Mouse (Mus musculus) megakaryocyte progenitor cell, adult 5-6 weeks (primary cell): Measurements from ENCODE around the gene Col4a2. TPM values are rescaled to one million over a fixed set of nuclear protein-coding genes. Genes with fewer than 3 reads are reported as not detected.
A peak's percentile ranks its signal among the peaks of the same experiment; 100 is the strongest.

Experiments
- ATAC-seq: replicated peaks from 2 replicates; pipeline ENCODE4 v1.8.0; 2016; ENCODE audit warnings: mild to moderate bottlenecking, moderate TSS enrichment, inconsistent platforms; ENCODE audit not compliant: poor library complexity
- total RNA-seq, 2 experiments: library from RNA; stranded (forward) in 1 of 2; stranded (reverse) in 1 of 2; fragments of 157-497, 149-512 nt in 1 of 2; fragments of 200-1000 nt in 1 of 2; gene quantifications; 2 replicates each; pipeline versions ENCODE4 v1.2.3 to v1.2.4; 2015 to 2017

Gene Col4a2
- total RNA-seq, 2 experiments from 2014 or later, result 0.22 to 0.46 TPM

DNA sequence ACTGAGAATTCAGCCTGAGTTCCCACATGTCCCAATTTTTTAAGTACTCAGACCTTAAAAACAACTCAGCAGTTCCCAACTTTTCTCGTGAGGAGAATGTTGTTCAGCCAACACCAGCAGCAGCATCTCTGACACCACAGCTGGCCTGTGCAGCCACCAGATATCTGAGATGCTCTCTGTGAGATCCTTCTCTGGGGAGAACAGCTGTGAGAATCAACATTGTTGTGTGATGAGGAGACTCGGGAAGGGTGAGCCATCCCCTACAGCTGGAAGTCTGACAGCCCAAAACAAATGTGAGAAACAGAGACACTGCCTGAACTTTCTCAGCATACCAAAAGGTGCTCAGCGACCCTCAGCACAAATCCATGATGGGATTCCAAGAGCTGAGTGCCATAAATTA, 20.0 kb upstream of the Col4a2 start:
- no peak for ATAC-seq

DNA sequence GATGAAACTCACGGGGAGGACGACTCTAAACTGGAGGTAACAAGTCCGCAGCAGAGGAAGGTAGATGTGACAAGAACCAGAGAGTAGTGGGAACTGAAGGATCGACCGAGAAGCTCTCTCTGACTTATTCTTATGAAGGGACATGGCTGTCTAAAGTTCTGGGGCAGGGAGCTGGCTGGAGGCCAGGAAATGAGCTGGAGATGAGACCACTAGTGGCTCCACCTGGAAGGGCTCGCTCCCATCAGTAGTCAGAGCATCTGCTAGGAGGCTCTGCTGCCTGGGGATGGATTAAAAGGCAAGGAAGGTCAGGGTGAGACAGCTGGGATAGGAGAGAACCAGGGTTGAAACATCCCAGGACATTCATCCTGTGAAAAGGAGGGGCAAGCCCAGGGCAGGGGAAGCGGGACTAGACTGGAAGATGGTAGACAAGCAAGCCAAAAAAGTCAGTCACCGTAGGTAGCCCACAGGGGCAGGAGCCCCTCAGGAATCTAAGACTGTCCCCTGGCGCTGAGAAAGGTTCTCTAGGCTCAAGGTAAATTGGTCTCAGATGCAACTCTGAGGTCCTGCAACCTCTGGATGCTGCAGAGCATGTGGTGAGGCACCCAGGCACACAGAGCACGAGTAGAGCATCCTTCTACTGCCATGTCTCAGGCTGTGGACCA, 16.2 kb upstream of the Col4a2 start:
- no peak for ATAC-seq

DNA sequence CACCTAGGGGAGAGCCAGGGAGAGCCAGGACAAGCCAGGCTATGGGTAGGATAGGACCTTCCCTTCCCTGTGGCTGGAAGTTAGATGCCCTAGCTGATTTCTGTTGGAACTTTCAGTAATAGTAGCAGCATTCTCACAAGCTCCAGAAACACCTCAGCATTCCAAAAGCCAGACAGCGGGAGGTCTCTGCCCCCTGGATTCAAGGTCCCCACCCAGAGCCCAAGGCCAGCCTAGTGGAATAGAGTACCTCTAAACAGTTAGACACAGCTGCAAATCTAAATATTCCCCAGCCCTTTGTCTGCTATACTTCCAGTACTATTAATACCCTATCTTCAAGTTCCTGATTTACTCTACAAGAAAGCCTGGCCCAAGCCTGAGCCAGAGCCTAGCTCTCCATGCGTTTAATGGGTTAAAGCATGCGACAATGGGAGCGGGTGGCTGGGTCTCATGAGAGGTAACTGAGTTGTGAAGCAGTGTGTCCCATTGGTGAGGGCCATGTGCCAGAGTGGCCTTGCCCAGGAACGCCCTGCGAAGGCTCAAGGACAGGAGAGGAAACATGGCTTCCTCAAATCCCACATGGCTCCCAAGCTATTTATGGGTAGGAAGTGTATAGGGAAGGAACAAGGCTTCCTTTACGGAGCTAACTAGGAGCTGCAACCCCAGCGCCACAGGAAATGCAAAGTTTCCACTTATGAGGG, 15.3 kb upstream of the Col4a2 start:
- ATAC-seq, result no peak

DNA sequence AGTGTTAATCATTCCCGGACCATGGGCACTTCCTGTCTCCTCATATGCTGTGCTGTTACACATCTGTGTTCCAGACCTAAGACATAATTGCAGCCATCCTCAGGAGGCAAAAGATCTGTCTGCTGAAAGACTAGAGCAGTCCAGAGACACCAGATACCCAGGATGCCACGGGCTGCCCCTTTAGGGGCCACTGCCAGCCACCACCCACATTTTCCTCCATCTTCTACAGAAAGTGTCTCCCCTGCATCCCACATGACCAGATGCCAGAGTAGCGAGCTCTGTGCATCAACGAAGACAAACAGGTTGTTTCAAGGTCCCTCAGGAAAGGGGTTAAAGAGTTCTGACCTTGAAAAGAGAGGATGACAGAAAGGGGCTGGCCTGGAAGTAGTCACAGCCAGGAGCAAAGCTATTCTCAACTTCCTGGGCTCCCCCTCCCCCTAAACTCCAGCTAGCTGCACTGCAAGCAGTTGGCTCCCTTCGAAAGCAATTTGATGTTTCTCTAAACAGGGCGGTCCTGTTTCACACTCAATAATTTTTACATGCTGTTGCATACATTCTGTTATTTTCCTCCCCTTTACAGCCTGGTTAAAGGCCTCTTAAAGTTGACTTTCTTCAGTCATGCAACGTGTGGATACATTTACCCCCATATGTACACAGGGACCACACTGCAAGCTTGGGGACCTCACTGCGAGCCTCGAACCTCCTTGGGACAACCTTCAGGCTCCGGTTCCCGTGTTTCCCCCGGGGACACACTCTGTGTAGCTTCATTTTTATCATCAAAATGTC, 13.9 kb upstream of the Col4a2 start:
- ATAC-seq, result no peak

DNA sequence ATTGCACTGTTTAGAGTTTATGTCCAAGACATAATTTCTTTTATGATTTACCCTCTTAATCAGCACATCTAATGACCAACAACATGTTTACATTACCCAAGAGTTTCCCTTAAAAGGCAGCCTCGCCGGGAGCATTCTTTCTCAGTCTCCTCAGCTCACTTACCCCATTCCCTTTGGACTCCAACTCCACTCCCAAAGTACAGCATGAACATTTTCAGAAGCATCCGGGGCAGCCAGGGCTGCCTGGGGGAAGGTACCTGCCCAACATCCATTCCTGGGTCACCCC, 13.3 kb upstream of the Col4a2 start:
- no peak for ATAC-seq

DNA sequence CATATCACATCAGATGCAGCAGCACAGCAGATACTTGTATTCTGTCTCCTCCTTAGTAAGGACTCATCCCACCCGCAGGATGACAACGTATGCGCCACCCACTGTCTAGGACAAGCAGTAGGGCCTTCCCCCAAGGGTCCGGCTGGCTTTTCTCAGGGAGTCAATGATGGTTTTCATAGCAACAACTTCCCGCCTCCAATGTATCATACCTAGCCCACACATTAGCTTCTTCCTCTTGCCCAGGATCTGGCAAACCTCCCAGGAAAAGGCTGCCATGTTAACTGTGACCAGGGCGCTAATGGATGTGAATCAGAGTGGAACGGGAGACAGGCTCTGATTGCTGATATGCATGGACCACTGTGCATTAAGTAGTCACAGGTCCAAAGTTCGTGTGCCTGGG, 12.2 kb upstream of the Col4a2 start:
- no peak for ATAC-seq

DNA sequence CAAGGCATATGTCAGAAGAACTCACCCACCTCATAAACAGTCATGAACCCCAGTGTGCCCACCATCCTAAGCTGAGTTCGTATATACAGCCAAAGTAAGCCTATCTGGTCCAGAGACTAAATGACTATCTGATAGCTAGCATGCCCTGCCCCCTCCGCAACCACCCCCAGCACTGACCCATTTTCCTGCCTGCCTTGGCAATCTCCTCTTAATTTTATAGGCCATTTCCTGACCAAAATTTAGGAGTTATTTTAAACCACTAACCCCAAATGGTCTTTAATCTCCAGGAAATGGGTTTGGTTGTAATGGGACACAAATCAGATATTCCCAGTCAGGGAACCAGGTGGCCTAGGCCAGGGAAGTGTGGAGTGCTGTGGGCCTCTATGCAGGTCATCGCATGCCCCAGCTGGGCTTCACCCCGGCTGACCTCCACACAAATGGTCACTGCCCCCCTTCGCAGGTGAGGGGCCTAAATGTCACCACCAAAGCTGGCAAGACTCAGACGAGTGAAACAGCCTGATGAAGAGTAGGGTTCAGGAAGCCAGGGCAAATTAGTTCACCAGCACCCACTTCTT, 8.5 kb upstream of the Col4a2 start:
- no peak for ATAC-seq

DNA sequence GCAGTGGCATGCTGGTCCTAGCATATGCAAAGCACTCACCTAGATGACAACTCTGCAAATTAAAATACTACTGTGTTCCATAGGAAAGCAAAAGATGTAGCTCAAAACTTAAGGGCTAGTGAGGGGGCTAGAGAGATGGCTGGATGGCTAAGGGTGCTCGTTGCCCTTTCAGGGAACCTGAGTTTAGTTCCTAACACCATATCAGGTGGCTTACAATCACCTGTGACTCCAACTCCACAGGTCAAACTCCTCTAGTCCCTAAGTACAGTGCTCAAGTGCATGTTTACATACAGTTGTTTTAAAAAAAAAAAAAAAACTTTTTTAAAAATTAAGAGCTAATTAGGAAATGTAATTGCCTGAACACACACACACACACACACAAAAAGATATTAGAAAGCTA, 7.1 kb upstream of the Col4a2 start:
- ATAC-seq, result no peak

DNA sequence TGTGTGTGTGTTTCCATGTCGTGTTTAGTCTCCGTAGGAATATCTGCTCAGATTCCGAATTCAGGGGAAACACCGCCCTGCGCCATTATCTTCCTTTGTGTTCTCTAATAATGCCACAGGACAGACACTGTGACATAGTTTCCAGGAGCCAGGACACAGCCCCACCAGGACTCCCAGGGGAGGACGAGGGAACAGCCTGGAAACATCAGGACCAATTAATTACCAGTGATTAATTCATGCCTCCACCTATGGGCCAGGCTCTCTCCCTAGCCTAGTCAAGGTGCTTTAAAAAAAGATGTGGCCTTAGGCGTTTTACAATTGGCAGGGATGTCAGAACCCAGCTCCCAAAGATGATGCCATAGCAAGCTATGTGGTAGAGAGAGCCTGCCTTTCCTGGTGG, 5.2 kb upstream of the Col4a2 start:
- no peak for ATAC-seq

DNA sequence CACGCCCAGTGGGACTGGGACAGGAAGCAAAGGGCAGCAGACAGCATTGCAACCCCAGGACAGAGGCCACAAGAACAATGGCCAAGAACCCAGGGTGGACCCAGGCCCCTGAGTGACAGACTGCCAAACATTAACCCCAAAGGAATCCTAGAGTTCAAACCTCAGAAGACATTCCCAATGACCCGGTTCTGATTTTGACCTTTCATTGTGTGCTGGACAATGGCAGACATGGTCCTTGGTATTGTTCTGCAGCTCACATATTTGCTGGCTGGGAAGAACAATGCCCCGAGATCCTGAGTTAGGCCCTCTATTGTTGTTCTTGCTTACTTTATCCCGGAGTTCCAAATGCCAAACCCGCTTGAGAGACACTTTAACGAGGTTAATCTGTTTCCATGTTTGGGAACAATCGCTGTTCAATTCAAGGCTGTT, 4.0 kb upstream of the Col4a2 start:
- no peak for ATAC-seq

DNA sequence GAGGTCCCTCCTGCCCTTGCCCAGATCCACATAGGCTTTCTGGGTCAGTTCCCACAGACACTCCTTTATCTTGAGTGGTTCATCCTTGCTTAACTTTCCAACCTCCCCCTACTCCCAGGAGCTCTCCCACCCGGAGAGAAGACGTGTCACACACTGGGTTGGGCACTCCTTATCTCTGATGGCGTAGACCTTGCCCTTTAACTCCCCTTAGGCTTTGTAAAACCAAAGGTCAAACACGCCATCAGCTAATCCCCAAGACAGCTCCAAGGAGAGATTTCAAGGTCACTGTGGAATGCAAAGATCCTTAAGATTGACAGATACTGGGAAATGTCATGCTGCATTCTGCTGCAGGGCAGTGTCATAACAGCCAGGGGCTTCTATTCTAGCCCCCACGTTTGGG, 3.4 kb upstream of the Col4a2 start:
- ATAC-seq, result no peak

DNA sequence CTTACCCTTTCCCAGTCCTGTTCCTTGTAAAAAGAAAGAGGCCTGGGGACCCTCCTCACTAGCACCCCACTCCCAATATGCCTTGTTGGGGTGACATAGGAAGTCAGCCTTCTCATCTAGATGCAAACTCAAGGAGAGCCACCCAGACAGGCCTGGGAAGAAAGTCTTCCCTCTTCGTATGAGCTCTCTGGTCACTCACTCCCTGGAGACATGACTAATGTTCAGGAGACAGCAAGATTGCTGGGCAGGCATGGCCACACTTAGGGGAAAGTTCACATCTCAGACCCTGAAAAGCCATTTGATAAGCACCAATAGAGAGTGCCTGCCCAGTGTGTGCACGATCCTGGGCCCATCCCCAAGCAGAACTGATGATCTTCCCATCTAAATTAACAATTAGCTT, 2.6 kb upstream of the Col4a2 start:
- no peak for ATAC-seq

DNA sequence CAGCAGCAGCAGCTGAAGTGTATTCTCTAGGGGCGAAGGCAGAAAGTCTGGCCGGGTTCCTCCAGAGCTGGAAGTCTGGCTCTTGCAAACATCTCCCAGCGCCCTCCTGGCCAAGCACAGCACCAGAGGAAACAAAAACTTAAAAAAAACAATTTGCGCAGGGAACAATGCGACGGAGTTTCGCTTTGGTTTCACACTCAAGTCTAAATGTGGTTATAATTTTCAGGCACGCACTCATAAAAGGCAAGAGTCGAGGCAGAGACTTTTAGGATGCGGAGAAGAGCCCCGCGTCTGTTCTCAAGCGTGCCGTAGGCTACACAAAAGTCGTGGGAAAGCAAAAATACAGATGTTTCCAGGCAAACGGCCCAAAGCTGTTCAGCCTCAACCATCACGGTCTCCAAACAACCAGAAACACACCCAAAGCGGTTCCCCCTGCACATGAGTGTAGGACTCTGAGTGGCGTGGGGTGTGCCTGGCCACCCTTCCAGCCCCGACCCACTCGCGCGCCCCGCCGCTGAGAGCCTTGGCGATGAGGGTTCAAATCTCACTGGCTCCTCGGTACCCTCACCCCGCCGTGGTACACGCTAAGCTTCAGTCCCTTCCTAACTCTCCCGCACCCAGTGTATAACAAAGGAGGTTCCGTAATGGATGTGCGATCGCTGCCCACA, 790 bp upstream of the Col4a2 start:
- ATAC-seq, result no peak

DNA sequence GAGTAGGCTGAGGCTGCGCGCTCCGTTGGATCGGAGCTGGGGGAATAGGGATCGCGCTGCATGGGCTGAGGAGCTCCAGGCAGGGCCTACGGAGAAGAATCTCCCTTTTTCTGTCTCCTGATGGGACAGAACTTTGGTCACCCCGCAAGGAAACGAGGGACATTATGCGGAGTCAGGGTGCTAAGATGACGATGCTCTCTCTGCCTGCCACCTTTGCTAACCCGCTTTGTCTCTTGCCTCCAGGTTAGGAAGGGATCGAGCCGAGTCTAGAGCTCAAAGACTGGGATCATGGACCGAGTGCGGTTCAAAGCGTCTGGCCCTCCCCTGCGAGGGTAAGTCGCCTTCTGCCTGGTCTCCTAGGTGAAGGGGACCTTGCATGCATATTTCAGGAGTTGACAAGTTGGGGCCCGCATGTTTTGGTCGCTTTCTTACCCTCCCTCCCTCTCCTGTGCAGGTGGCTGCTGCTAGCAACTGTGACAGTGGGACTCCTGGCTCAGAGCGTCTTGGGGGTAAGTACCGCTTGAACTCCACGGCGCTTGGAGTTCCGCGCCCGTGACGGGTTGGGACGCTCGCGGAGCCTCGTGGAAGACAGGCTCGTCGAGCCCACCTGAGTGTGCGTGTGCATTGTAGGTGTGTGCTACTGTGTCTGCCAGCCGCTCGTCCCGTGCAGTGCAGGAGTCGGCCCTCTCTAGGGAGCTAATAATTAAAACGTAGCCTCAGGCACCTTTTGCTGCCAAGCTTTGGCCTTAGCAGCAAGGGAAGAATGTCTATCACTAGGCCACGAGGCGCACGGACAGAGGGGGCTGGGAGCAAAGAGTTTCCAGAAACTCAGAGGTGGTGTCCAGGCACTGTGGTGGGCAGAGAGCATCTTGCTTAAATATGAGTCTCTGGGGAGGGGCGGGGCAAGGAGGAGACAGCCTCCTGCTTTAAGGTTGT, 839 bp downstream of the Col4a2 start:
- ATAC-seq, result no peak

DNA sequence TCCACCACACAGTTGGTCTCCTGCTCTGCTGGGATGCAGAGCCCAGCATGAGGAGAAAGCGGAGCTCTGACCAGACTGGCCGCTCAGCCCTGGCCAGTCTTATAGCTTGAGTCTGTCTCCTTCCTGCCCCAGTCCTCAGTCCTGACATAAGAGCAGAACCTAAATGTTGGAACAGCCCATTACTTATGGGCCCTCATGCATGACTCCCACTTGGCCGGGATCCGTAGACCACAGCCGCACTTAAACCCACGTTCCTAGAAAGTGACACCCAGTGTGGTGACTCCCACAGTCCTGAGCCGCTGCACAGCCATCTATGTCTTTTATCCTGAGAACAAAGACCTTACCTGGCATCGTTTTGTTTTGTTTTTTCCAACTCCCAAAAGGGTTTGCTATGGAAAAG, 2.0 kb downstream of the Col4a2 start:
- ATAC-seq, result no peak

DNA sequence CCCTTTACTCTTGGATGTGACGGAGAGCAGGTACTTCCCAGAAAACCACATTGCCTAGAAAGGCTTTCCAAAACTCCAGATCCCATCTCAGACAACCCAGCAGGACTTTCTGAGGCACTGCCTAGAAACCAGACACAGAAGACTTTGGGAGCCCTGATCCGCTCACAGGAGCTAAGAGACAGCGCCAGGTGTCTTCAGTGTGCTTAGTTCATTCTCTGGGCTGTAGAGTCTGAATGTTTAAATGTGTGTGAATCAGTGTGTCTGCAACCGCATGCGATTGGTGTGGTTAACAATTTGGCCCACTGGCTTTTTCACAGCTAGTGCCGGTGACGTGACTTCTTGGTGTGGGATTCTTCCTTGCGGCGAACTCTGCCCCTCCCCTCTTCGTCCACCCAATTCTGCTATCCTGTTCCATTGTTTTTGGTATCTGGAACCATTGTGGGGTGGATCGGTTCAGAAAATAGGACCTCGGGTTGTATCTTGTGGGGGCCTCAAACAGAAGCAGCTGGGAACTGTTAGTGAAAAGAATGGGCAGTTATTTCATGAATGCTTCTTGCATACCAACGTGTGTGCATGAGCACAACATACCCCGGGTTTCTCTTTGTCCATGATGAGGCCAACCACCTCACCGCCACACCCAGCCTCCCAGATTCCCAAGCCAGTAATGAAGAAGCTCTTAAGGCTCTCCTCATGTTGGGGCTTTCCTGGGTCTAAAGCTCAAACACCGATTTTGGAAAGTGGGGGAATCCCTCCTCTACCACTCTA, 2.8 kb downstream of the Col4a2 start:
- no peak for ATAC-seq

DNA sequence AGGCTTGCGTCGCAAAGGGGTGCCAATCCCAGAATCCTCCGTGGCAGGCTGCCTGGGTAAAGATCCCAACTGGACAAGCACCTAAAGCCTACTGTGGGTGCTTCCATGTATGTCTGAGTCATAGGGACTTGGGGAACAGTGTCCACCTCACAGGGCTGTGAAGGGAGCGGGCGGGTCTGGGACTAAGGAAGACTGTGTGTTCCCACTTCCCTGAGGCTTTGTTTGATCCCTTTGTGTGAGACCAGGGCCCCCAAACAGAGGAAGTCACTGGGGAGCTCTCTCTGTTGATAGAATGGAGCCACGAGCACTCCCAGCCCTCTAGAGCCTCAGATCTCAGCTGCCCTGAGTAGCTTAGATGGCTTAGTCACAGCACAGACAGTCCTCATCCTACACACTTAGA, 3.5 kb downstream of the Col4a2 start:
- no peak for ATAC-seq

DNA sequence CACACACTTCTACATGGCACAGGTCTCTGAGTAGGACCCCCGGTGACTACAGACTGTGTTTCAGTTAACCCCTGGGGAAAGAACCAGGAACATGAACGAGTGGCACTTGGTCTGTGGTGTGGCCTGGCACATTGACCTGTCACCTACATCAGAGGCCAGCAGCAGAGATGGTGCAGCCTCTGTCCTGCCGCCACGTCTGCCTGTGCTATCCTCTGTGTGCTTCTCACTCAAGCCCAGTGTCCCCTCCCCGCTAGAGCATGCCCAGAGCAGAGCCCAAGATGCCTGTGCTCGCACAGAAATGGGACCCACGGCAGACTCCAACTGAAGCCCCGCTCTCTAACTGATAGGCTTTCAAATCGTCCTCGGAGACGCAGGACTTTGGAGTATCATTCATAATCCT, 6.8 kb downstream of the Col4a2 start:
- no peak for ATAC-seq

DNA sequence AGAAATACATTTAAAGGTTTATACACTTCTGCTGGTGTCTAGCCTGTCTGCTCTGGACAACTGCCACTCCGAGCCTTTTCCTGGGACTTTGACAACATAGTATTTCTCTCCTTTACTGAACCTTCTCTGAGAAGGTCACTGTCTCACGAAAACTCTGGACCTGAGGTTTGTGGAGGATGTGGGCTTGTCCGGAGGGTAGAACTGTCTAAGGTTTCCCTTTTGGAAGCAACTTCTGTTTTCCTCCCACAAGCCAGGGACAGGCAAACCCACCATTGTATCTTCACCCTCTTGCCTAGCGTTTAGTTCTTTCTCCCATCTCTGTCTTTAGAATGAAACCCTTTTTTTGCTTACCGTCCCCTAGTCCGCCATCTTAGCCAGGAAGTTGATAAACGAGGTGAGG, 9.2 kb downstream of the Col4a2 start:
- 0 out of 2 replicates have a peak, but pooled peaks have one; percentile 31 for ATAC-seq
